Mouse (Mus musculus): ENCODE measurements around the gene Agk. TPM values are rescaled to one million over a fixed set of nuclear protein-coding genes. Genes with fewer than 3 reads are reported as not detected.

The Agk gene
- total RNA-seq, 2 experiments from 2014 or later = 41.1 to 43.6 TPM

- peak in 1 of 2 experiments; percentile 42 for DNase-seq (ENCODE audit: low spot score in 2 of 2)
Measured at GRCm38 (mm10) chr6:40403640-40404285, 78.8 kb downstream of the Agk start.

- DNase-seq (ENCODE audit: low spot score in 2 of 2) = no peak
Measured at GRCm38 (mm10) chr6:40411085-40411484, 86.1 kb downstream of the Agk start.

GRCm38 (mm10) chr6:40413046-40413445, 88.1 kb downstream of the Agk start:
- DNase-seq (ENCODE audit: low spot score in 2 of 2) = no peak

GRCm38 (mm10) chr6:40413565-40413964, 88.6 kb downstream of the Agk start:
- no peak for DNase-seq (ENCODE audit: low spot score in 2 of 2)

- DNase-seq (ENCODE audit: low spot score in 2 of 2) = no peak
Measured at GRCm38 (mm10) chr6:40415799-40416198, 90.8 kb downstream of the Agk start.

- DNase-seq (ENCODE audit: low spot score in 2 of 2) = no peak
Measured at GRCm38 (mm10) chr6:40418386-40418785, 93.4 kb downstream of the Agk start.

GRCm38 (mm10) chr6:40421099-40421498, 96.1 kb downstream of the Agk start:
- DNase-seq (ENCODE audit: low spot score in 2 of 2) = no peak

GRCm38 (mm10) chr6:40423013-40423412, 98.0 kb downstream of the Agk start:
- no peak for DNase-seq (ENCODE audit: low spot score in 2 of 2)

- peak in 1 of 2 experiments; percentile 75 for DNase-seq (ENCODE audit: low spot score in 2 of 2)
Measured at GRCm38 (mm10) chr6:40423774-40424173, 98.8 kb downstream of the Agk start.

GRCm38 (mm10) chr6:40427441-40427840, 102.5 kb downstream of the Agk start:
- no peak for DNase-seq (ENCODE audit: low spot score in 2 of 2)

GRCm38 (mm10) chr6:40428696-40429095, 103.7 kb downstream of the Agk start:
- no peak for DNase-seq (ENCODE audit: low spot score in 2 of 2)

GRCm38 (mm10) chr6:40429521-40429931, 104.6 kb downstream of the Agk start:
- DNase-seq (ENCODE audit: low spot score in 2 of 2) = no peak

GRCm38 (mm10) chr6:40430251-40430650, 105.3 kb downstream of the Agk start:
- no peak for DNase-seq (ENCODE audit: low spot score in 2 of 2)

- DNase-seq (ENCODE audit: low spot score in 2 of 2) = peak in 1 of 2 experiments; percentile 67
Measured at GRCm38 (mm10) chr6:40430878-40431277, 105.9 kb downstream of the Agk start.

- DNase-seq (ENCODE audit: low spot score in 2 of 2) = no peak
Measured at GRCm38 (mm10) chr6:40431356-40431755, 106.4 kb downstream of the Agk start.

GRCm38 (mm10) chr6:40431812-40432211, 106.8 kb downstream of the Agk start:
- no peak for DNase-seq (ENCODE audit: low spot score in 2 of 2)

GRCm38 (mm10) chr6:40432346-40433275, 107.6 kb downstream of the Agk start:
- DNase-seq (ENCODE audit: low spot score in 2 of 2) = peak; percentile 81 to 94

GRCm38 (mm10) chr6:40434697-40435096, 109.7 kb downstream of the Agk start:
- DNase-seq (ENCODE audit: low spot score in 2 of 2) = no peak

- peak; percentile 67 to 76 for DNase-seq (ENCODE audit: low spot score in 2 of 2)
Measured at GRCm38 (mm10) chr6:40435151-40436046, 110.4 kb downstream of the Agk start.

- DNase-seq (ENCODE audit: low spot score in 2 of 2) = peak; percentile 69 to 80
Measured at GRCm38 (mm10) chr6:40436047-40436483, 111.1 kb downstream of the Agk start, which contains the start of gene E330009J07Rik. Gene E330009J07Rik (minus strand): TSS chr6:40436135.

- no peak for DNase-seq (ENCODE audit: low spot score in 2 of 2)
Measured at GRCm38 (mm10) chr6:40438936-40439335, 114.0 kb downstream of the Agk start, which contains the start of gene Wee2. Gene Wee2 (plus strand): TSS chr6:40439088.
